Mouse (Mus musculus): ENCODE data around the gene Gm6169.
"Not testable (repeated sequence)": the region's sequence is repeated elsewhere in the genome, so short reads cannot be mapped to it uniquely, and the experiment has no call there.

Gene Gm6169

DNA sequence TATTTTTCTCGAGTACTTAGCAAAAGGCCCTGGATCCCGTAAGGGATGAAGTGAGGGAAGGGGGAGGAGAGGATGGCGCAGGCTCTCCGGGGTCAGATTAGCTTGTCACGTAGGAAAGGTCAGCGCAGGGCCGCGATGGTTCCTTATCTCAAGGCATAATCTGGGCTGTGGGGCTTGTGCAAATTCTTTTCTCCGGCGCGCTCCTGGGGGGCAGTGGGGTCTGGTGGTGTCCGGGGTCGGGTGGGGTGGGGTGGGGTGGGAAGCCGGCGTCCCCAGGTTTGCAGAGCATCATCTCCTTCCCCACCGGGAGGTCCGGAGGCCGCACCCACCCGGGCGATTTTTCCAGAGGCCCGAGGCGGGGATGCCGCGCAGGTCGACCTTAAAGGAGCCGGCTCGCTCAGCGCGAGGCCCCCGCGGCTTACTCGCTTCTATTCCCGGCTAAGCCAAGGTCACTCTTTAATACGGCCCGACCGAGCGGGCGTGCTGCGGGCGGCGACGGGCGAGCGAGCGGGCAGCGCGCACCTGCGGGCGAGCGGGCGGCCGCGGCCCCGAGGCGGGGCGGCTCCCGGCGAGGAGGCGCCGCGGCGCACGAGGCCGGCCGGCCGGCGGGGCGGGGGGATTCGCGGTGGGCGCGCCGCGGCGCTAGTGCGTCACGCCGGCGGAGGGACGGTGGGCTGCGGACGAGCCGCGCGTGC lies 28.0 kb downstream of the Gm6169 start:
- peak; percentile 64 for DNase-seq (ENCODE audit: extremely low spot score, low spot score)

- no peak for DNase-seq (ENCODE audit: extremely low spot score, low spot score)
These were observed 30.9 kb downstream of the Gm6169 start for GRCm38 (mm10) chr13:97068151-97068550.

DNA sequence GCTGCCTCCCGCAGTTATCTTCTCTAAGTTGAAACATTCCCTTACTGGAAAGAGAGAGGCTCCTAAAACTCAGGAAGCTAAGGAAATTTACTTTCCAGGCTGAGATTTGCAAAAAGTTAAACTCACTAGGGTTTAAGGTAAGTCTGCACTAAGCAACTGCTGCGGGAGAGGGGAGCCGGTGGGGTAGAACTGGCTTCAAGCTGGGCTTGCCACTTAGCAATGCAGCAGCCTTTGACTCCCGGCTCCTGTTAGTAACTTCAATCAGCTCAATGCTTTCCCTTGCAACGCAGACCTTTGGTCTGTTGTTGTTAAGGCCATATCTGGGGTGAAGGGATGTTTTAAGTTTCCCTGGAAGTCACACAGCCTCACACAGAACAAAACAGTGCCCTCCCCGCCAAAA lies 31.3 kb downstream of the Gm6169 start:
- no peak for DNase-seq (ENCODE audit: extremely low spot score, low spot score)

DNA sequence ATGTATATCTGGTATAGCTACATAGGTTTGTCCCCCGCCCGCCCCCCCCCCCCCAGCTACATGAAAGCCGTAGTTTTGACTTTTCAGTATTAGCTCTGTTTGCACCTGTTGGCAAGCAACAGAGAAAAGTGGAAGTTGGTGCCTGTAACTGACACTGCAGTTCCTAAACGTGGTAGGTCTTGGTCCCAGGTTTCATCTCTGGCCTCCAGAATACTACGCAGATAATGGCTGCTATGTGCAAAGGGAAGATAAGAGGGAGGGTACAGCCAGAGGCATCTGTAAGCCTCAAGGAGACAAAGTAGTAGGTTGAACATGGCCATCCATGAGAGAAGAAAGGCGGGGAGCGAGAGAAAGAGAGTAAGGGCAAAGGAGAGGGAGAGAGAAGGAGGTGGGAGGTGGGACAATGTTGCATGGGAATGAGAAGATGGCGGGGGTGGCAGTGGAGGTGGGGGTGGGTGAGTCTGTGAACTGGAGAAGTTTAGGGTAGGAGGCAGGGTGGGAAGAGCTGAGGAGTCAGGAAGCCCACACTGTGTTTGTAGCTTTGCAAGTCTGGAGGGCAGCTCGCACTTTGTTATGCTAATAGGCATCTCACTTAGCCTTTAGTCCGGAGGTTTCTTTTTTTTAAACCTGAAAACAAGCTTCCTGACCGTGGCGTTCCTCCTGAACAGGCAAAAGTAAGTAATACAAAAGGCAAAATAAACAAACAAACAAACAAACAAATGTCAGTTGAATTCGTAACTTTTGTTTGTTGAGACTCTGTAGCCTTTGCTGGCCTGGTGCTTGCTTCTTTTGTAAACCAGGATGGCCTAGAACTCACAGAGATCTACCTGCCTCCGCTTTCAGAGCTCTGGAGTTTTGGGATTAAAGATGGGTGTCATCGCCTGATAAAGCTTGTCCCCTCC lies 32.1 kb downstream of the Gm6169 start, which contains the start of gene Fam169a:
TSS of gene Fam169a (plus strand) at position 638 of the 902 bp plus-strand sequence.
- no peak for DNase-seq (ENCODE audit: extremely low spot score, low spot score)

DNA sequence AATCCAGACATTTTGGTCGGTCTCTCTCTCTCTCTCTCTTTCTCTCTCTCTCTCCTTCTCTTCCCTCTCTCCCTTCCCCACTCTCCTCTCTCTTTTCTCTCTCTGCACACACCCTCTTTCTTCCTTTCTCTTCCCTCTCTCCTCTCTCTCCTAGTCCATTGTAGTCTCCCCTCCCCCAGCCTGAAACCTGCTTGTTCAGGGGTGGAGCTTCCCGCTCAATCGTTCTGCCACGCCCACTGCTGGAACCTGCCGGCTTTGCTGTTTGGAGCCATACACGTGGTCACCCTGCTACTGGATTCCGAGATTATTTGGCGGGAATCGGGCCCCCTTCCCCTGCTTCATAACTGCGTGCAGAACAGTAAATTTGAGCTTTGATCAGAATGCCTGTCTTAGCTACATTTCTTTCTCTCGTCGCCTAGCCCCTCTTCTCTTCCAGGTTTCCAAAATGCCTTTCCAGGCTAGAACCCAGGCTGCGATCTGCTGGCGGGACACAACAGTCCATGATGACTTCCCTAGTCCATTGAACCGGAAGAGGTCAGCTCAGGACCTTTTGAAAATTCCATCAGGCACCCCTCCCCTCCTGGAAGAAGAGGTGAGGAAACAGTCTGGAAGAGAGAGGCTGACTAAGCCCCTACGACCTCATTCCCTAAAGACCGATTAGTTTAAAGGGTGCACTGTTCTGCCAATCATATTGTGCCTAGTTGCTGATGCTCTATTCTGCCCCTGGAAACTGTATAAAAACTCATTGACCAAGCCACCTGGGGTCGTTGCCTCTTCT lies 34.0 kb downstream of the Gm6169 start:
- DNase-seq (ENCODE audit: extremely low spot score, low spot score): not testable (repeated sequence)

DNA sequence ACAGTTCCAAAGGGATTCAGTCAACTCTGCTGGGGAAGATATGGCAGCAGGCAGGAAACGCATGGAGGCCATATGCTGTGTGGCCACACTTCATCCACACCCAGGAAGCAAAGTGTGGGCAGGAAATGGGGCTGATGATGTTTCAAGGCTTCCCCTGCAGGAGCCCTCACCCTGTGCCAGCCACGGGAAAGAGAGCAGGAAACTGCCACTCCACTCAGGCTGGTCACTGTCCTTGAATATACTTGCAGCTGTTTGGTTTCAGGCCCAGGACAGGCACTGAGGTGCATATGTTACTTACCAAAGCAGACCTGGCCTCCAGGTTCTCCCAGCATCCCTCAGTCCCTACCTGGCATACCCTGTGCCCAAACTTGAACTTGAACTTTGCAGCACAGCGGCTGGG lies 34.6 kb downstream of the Gm6169 start:
- DNase-seq (ENCODE audit: extremely low spot score, low spot score): no peak

GRCm38 (mm10) chr13:97063431-97063830 lies 35.6 kb downstream of the Gm6169 start:
- DNase-seq (ENCODE audit: extremely low spot score, low spot score): no peak

GRCm38 (mm10) chr13:97062151-97062550 lies 36.9 kb downstream of the Gm6169 start:
- DNase-seq (ENCODE audit: extremely low spot score, low spot score): no peak

DNA sequence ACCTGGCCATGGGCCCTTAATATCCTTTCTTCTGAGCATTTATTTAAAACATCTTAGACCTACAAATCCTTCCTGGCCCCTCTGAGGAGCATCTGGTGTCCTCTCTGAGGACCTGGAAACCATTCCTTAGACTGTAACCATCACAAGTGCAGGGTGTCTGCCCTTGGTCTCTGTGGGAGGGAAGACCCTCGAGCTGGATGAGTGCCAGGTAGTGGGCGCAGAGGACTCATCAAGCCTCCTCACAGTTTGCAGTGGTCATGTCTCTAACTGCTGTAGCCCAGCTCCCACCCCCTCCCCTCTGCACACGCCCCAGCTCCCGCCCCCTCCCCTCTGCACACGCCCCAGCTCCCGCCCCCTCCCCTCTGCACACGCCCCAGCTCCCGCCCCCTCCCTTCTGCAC lies 38.7 kb downstream of the Gm6169 start:
- no peak for DNase-seq (ENCODE audit: extremely low spot score, low spot score)

DNA sequence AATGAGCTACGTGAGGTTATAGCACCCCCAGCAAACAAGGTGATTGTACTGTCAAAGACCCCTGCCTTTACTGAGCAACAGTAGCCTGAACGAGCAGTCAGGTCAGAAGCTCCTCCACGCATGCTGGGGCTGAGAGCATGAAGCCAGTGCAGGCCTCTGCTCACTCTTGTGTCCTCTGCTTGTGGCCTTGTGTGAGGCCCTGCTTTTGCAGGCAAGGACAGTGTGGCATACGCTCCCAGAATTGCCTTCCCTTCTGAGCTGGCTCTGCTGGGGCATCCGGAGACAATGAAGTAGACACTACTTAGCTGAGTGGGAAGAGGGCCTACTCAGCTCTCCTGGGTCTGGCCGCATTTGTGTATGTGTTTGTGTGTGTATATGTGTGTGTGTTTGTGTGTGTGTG lies 39.3 kb downstream of the Gm6169 start:
- DNase-seq (ENCODE audit: extremely low spot score, low spot score): no peak

- no peak for DNase-seq (ENCODE audit: extremely low spot score, low spot score)
These were observed 41.2 kb downstream of the Gm6169 start for GRCm38 (mm10) chr13:97057817-97058216.

GRCm38 (mm10) chr13:97053844-97054243 lies 45.2 kb downstream of the Gm6169 start:
- no peak for DNase-seq (ENCODE audit: extremely low spot score, low spot score)

DNA sequence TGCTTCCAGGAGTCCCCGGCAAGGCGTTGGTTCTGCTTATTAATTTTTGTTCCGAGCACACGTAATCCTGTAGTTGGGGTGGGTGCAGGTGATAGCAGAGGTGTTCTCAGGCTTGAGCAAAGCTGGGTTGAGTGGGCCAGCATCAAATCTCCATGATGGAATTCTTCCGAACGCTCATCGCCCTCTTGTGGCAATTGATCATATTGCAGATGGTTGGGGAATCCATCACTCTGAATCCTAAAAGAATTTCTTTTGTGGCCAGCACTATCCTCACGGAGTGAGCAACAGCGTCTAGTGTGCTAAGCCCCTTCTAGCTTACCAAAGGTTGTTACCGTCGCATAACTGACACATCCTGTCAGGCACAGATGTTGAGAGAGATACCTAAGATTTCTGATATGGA lies 46.4 kb downstream of the Gm6169 start:
- peak; percentile 83 for DNase-seq (ENCODE audit: extremely low spot score, low spot score)

DNA sequence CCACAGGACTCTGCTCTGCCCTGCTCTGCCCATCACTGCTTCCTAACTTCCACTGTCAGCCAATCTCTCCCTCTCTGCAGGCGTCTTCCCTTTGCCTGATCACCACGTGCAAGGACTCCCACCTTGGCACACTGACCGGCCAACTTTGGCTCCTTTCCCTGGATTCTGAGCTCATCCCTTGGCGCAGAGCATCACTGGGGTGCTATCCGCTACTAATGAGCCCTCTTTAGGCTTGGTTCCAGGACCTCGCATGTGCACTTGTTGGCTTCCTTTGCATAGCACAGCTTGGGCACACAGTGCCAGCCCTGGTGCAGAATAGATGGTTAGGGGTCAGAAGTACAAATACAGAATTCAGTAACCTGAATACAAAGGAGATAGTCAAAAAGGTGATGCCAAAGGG lies 47.9 kb downstream of the Gm6169 start:
- no peak for DNase-seq (ENCODE audit: extremely low spot score, low spot score)
